Mouse (Mus musculus): ENCODE data around the gene Hsd11b1.

DNA sequence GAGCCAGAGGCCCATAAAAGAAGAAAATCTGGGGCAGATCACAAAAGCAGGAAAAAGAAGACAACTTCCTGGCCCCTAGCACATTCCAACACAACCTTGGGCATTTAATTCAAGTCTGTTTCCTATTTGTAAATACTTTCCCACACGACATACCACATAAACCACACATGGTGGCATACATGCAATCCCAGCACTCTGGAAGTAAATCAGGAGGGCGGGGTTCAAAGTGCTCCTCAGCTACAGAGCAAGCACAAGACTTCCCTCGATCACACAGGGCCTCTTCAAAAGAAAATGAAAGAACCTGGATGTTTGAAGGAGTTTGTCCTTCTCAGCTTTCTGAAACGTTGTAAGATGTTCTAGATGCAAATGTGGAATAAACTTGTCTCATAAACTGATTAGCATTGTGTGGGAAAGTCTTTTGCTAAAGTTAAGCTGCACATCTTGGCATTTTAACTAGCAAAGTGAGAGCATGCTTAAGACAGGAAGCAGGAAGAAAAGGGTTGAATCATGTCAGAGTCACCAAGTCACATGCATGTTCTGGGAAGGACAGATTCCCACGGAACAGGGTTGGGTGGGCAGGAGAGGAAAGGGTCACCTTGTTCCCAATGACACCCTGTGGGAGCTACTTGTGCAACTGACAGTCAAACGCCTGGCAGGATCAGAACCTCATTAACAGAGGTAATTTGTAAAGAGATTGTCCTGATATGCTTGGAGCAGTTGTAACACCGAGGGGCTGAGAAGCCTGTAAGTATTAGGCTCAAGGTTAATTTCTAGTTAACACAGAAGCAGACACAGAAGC is 37.0 kb downstream of the Hsd11b1 start:
- no peak for TF ChIP-seq EP300 (IDR thresholded peaks at IDR 0.05; ENCODE audit: insufficient read depth, low read depth, low read length)
- TF ChIP-seq CTCF (IDR thresholded peaks at IDR 0.05; ENCODE audit: low read depth, low read length) = no peak

Data from ES-Bruce4 (cell line).